Mouse (Mus musculus) lung, adult 2 months (tissue): ENCODE results near the gene Msantd3.

ENCODE experiments used
- CTCF ChIP-seq: fragments of 200-500 bp; IDR thresholded peaks from 2 replicates; pipeline ENCODE4 v1.5.1; 2011; ENCODE audit warnings: mild to moderate bottlenecking, low read length, control low read depth; ENCODE audit not compliant: insufficient read depth
- POLR2A ChIP-seq: fragments of 200-500 bp; IDR thresholded peaks from 2 replicates; pipeline ENCODE4 v1.6.1; 2011; ENCODE audit warnings: low read depth, mild to moderate bottlenecking, control low read depth, low read length, borderline replicate concordance; ENCODE audit errors: extremely low read depth

GRCm38 (mm10) chr4:48536275-48536674 is 3.5 kb upstream of the Msantd3 start:
- TF ChIP-seq CTCF (no peak), POLR2A (no peak)
